Mouse (Mus musculus) brain, embryonic 18.5 days (tissue): ENCODE measurements around the gene Gm11937.
"Not testable (repeated sequence)": the region's sequence is repeated elsewhere in the genome, so short reads cannot be mapped to it uniquely, and the experiment has no call there.

Experiments
- DNase-seq: peaks from one replicate; pipeline ENCODE4 v3.0.0-alpha.2; 2012; ENCODE audit warnings: low read depth, low spot score

The Gm11937 gene

GRCm38 (mm10) chr11:99610089-99610488 lies at the start of gene Gm11937:
TSS of gene Gm11937 (minus strand) at chr11:99610189.
- DNase-seq = not testable (repeated sequence)

- no peak for DNase-seq
Measured at GRCm38 (mm10) chr11:99659256-99659655, 49.3 kb upstream of the Gm11937 start.

- DNase-seq = not testable (repeated sequence)
Measured at GRCm38 (mm10) chr11:99658467-99659010, 48.5 kb upstream of the Gm11937 start, which contains the start of gene Gm11563. TSS of gene Gm11563 (minus strand) at chr11:99658960.

- no peak for DNase-seq
Measured at GRCm38 (mm10) chr11:99657051-99657450, 47.1 kb upstream of the Gm11937 start.

GRCm38 (mm10) chr11:99650136-99650535 lies 40.1 kb upstream of the Gm11937 start, which contains the start of gene Gm11555:
TSS of gene Gm11555 (minus strand) at chr11:99650236.
- DNase-seq = no peak

- no peak for DNase-seq
Measured at GRCm38 (mm10) chr11:99646444-99646843, 36.5 kb upstream of the Gm11937 start.

- DNase-seq = peak; percentile 39
Measured at GRCm38 (mm10) chr11:99644351-99644750, 34.4 kb upstream of the Gm11937 start.

- not testable (repeated sequence) for DNase-seq
Measured at GRCm38 (mm10) chr11:99643635-99644139, 33.7 kb upstream of the Gm11937 start, which contains the start of gene Krtap4-7. TSS of gene Krtap4-7 (minus strand) at chr11:99644089.

GRCm38 (mm10) chr11:99640926-99641325 lies 30.9 kb upstream of the Gm11937 start:
- no peak for DNase-seq

- no peak for DNase-seq
Measured at GRCm38 (mm10) chr11:99637086-99637485, 27.1 kb upstream of the Gm11937 start.

GRCm38 (mm10) chr11:99634653-99635134 lies 24.7 kb upstream of the Gm11937 start, which contains the start of gene Krtap4-2:
TSS of gene Krtap4-2 (minus strand) at chr11:99635084.
- DNase-seq = no peak

- DNase-seq = no peak
Measured at GRCm38 (mm10) chr11:99633293-99633692, 23.3 kb upstream of the Gm11937 start.

GRCm38 (mm10) chr11:99630890-99631289 lies 20.9 kb upstream of the Gm11937 start:
- DNase-seq = no peak

- DNase-seq = no peak
Measured at GRCm38 (mm10) chr11:99628138-99628537, 18.1 kb upstream of the Gm11937 start, which contains the start of gene Krtap4-1. TSS of gene Krtap4-1 (minus strand) at chr11:99628238.

- no peak for DNase-seq
Measured at GRCm38 (mm10) chr11:99620335-99620734, 10.3 kb upstream of the Gm11937 start, which contains the start of gene Gm11562. TSS of gene Gm11562 (minus strand) at chr11:99620435.

GRCm38 (mm10) chr11:99614796-99615363 lies 4.9 kb upstream of the Gm11937 start, which contains the start of gene Krtap2-4:
TSS of gene Krtap2-4 (minus strand) at chr11:99614846.
- DNase-seq = no peak

- DNase-seq = no peak
Measured at GRCm38 (mm10) chr11:99609126-99609525, 863 bp downstream of the Gm11937 start.

- not testable (repeated sequence) for DNase-seq
Measured at GRCm38 (mm10) chr11:99603208-99603607, 6.8 kb downstream of the Gm11937 start, which contains the start of gene Gm11938. TSS of gene Gm11938 (minus strand) at chr11:99603308.

GRCm38 (mm10) chr11:99597742-99598141 lies 12.2 kb downstream of the Gm11937 start, which contains the start of gene Krtap9-3:
TSS of gene Krtap9-3 (minus strand) at chr11:99598105.
- DNase-seq = not testable (repeated sequence)

GRCm38 (mm10) chr11:99590981-99591380 lies 19.0 kb downstream of the Gm11937 start, which contains the start of gene Krtap1-3:
TSS of gene Krtap1-3 (minus strand) at chr11:99591339.
- no peak for DNase-seq

- no peak for DNase-seq
Measured at GRCm38 (mm10) chr11:99585096-99585495, 24.9 kb downstream of the Gm11937 start.

- no peak for DNase-seq
Measured at GRCm38 (mm10) chr11:99583245-99583704, 26.7 kb downstream of the Gm11937 start, which contains the start of gene Krtap1-4. TSS of gene Krtap1-4 (minus strand) at chr11:99583654.
